Mouse (Mus musculus) limb, embryonic 15.5 days (tissue): ENCODE measurements at regions not wholly inside any gene's neighbourhood (a gene's known extent, or its start where the extent isn't known, plus 50 kb on each side); places are given as distances from the start of the nearest gene placed in this dataset.

ENCODE experiments used
- ATAC-seq: fragments of 200-750 bp; cut with Nextera tagmentation; 2 replicates; pipeline ENCODE4 v1.8.0; 2017; ENCODE audit warnings: low read depth, moderate TSS enrichment; ENCODE audit not compliant: insufficient number of reproducible peaks, low FRiP score, low TSS enrichment
- H3K27ac ChIP-seq: fragments of 300-500 bp; sonication (generic); 2 replicates; pipeline ENCODE4 v1.5.1; 2015; ENCODE audit warnings: moderate library complexity, mild to moderate bottlenecking, inconsistent platforms
- H3K27me3 ChIP-seq: fragments of 300-500 bp; sonication (generic); 2 replicates; pipeline ENCODE4 v1.6.1; 2015; ENCODE audit warnings: inconsistent platforms
- H3K36me3 ChIP-seq: fragments of 300-500 bp; sonication (generic); 2 replicates; pipeline ENCODE4 v1.6.1; 2015; ENCODE audit warnings: inconsistent platforms
- H3K4me1 ChIP-seq: fragments of 300-500 bp; sonication (generic); 2 replicates; pipeline ENCODE4 v1.6.1; 2015; ENCODE audit warnings: inconsistent platforms
- H3K4me2 ChIP-seq: fragments of 300-500 bp; sonication (generic); 2 replicates; pipeline ENCODE4 v1.6.1; 2015; ENCODE audit warnings: mild to moderate bottlenecking, inconsistent platforms
- H3K4me3 ChIP-seq: fragments of 300-500 bp; sonication (generic); 2 replicates; pipeline ENCODE4 v1.5.1; 2015; ENCODE audit warnings: mild to moderate bottlenecking, inconsistent platforms
- H3K9ac ChIP-seq: fragments of 300-500 bp; sonication (generic); 2 replicates; pipeline ENCODE4 v1.6.1; 2015; ENCODE audit warnings: inconsistent platforms
- H3K9me3 ChIP-seq: fragments of 300-500 bp; sonication (generic); 2 replicates; pipeline ENCODE4 v1.6.1; 2016; ENCODE audit warnings: inconsistent platforms
- WGBS: fragments of 180-500 bp; shearing (Covaris S2); methylation state at CpG from one replicate; pipeline ENCODE4 v1.1.7; 2015; 5-methylcytosine and 5-hydroxymethylcytosine counted together

- no peak for ATAC-seq
- 71% methylated on average over 3 of the region's 3 CpGs for WGBS
- H3K4me2 ChIP-seq = no peak overlapping the region
Observed at GRCm38 (mm10) chr14:80083724-80084123, 99.8 kb downstream of the Olfm4 start.

DNA sequence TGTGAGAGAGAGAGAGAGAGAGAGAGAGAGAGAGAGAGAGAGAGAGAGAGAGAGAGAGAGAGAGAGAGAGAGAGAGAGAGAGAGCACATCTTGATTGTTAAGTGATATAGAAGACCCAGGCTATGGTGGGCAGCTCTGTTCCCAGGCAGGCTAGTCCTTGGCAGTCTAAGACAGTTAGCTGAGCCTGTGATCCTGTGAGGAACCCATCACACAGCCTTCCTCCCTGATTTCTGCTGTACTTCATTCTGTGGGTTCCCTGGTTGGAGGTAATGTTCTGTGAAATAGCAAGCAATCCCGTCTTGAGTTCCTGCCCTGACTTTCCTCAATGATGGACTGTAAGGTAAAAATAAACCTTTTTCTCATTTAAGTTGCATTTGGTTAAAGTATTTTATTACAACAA, 113.4 kb downstream of the Olfm4 start:
- no peak overlapping the region for H3K4me3 ChIP-seq
- no peak overlapping the region for H3K9ac ChIP-seq
- no peak for ATAC-seq
- H3K4me1 ChIP-seq = no peaks in the 10 kb centered on the region
- H3K4me2 ChIP-seq = no peak overlapping the region
- no peaks in the 10 kb centered on the region for H3K9me3 ChIP-seq
- H3K27me3 ChIP-seq = no peaks in the 10 kb centered on the region
- H3K27ac ChIP-seq = no peak overlapping the region
- no peaks in the 10 kb centered on the region for H3K36me3 ChIP-seq
- WGBS = 30% methylated on average over 1 of the region's 1 CpGs

More at GRCm38 (mm10) chr14:80083724-80084123, 99.8 kb downstream of the Olfm4 start:
- no peaks in the 10 kb centered on the region for H3K4me1 ChIP-seq
- no peaks in the 10 kb centered on the region for H3K36me3 ChIP-seq
- no peak overlapping the region for H3K27ac ChIP-seq
- H3K9ac ChIP-seq = no peak overlapping the region
- no peaks in the 10 kb centered on the region for H3K9me3 ChIP-seq
- H3K27me3 ChIP-seq = no peaks in the 10 kb centered on the region
- no peak overlapping the region for H3K4me3 ChIP-seq

GRCm38 (mm10) chr14:80113115-80113687, 129.3 kb downstream of the Olfm4 start:
- ATAC-seq = no peak
- WGBS = 53% methylated on average over 6 of the region's 6 CpGs

GRCm38 (mm10) chr14:80114326-80114725, 130.4 kb downstream of the Olfm4 start:
- Histone ChIP-seq H3K36me3 (no peaks in the 10 kb centered on the region), H3K27ac (no peak overlapping the region), H3K27me3 (no peaks in the 10 kb centered on the region), H3K9ac (no peak overlapping the region), H3K4me1 (no peaks in the 10 kb centered on the region), H3K9me3 (no peaks in the 10 kb centered on the region), H3K4me3 (no peak overlapping the region), H3K4me2 (no peak overlapping the region)
- no peak for ATAC-seq

More at GRCm38 (mm10) chr14:80113115-80113687, 129.3 kb downstream of the Olfm4 start:
- Histone ChIP-seq H3K4me3 (no peak overlapping the region), H3K4me2 (no peak overlapping the region), H3K27me3 (no peaks in the 10 kb centered on the region), H3K27ac (no peak overlapping the region), H3K36me3 (no peaks in the 10 kb centered on the region), H3K9ac (no peak overlapping the region), H3K4me1 (no peaks in the 10 kb centered on the region), H3K9me3 (no peaks in the 10 kb centered on the region)

DNA sequence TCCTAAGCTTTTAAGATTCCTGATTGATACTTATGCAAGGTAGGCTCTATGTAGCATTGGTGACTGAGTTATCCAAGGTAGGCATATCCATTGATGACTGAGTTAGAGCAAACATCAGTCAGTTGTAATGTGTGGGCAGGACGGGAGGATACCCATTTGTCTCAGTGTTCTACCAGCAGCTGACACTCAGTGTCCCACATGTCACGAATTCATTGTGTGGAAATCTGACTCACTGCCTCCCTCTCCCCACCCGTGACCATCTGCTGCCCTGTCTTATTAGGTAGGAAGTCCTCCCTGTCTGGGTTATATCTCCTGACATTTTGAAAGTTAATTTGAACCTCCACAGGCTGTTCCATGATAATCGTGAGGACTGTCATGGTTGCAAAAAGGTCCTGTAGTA, 141.3 kb downstream of the Olfm4 start:
- ATAC-seq = no peak
- Histone ChIP-seq H3K4me2 (no peak overlapping the region), H3K36me3 (no peaks in the 10 kb centered on the region), H3K4me3 (no peak overlapping the region), H3K27ac (no peak overlapping the region), H3K27me3 (no peaks in the 10 kb centered on the region), H3K9ac (no peak overlapping the region), H3K4me1 (no peaks in the 10 kb centered on the region), H3K9me3 (no peaks in the 10 kb centered on the region)
- WGBS = 73% methylated on average over 4 of the region's 4 CpGs

DNA sequence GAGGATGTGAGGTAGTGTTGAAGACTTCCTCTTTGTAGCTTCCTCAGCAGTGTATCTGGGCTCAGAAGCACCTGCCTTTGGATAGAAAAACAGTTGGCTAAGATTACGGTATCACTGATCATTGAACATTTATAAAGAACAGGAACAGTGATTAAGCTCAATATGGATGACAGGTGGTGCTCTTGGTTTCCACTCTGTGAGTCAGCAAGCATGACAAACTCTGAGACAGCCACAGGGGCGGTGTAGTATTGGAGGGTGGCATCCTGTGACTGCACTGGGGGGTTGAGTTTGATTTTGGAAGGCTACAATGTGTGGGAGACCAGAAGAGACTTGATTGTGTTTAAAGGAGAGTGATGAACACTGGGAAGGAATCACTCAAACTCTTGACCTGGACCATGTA, 144.3 kb downstream of the Olfm4 start:
- H3K36me3 ChIP-seq = no peaks in the 10 kb centered on the region
- no peaks in the 10 kb centered on the region for H3K27me3 ChIP-seq
- no peaks in the 10 kb centered on the region for H3K9me3 ChIP-seq
- no peak overlapping the region for H3K4me3 ChIP-seq
- 81% methylated on average over 2 of the region's 2 CpGs for WGBS
- ATAC-seq = no peak
- H3K27ac ChIP-seq = no peak overlapping the region
- H3K9ac ChIP-seq = no peak overlapping the region
- H3K4me1 ChIP-seq = no peaks in the 10 kb centered on the region
- H3K4me2 ChIP-seq = no peak overlapping the region

- H3K9me3 ChIP-seq = no peaks in the 10 kb centered on the region
- no peaks in the 10 kb centered on the region for H3K4me1 ChIP-seq
- H3K4me2 ChIP-seq = no peak overlapping the region
- H3K4me3 ChIP-seq = no peak overlapping the region
- no peaks in the 10 kb centered on the region for H3K27me3 ChIP-seq
- H3K27ac ChIP-seq = no peak overlapping the region
- no peaks in the 10 kb centered on the region for H3K36me3 ChIP-seq
- WGBS = 85% methylated on average over 5 of the region's 5 CpGs
- H3K9ac ChIP-seq = no peak overlapping the region
- ATAC-seq = no peak
Observed at GRCm38 (mm10) chr14:80137541-80137940, 153.7 kb downstream of the Olfm4 start.

DNA sequence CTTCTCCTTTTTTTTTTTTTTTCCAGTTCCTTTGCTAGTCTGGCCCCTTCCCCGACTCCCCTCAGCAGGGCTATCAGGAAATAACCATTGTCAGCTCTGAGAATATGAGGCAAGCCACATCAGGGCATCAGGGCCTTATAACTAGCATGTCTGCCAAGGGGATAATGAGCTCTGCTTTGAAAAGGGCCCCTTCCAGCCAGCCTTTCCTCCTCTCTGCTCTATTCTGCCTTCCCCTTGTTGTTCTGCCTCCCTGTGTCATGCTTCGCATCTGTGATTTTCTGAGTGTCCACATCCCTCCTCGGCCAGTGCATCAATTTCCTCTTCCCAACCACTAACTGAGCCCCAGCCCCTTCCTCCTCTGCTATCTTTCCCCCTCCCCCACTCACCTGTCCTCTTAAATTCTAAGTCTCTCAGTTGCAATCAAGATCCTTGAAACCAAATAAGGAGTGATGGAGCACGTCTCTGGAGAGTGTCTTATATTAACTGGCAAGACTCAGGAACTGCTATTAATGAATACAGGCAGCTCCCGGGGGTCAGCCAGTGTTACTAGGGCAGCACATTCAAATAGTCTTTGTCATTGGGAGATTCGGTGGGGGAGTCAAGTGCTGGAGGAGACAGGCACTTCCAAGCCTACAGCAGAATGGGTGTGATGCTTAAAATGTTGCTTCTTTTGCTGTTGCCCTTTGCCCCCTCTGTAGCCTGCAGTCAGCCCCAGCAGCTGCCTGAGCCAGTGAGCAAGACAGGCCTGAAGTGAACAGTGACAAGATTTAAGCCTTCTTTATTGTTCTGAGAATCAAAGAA, 155.3 kb downstream of the Olfm4 start:
- no peak for ATAC-seq
- no peak overlapping the region for H3K27ac ChIP-seq
- H3K36me3 ChIP-seq = no peaks in the 10 kb centered on the region
- H3K4me3 ChIP-seq = no peak overlapping the region
- no peaks in the 10 kb centered on the region for H3K9me3 ChIP-seq
- no peak overlapping the region for H3K9ac ChIP-seq
- 40% methylated on average over 6 of the region's 6 CpGs for WGBS
- H3K4me1 ChIP-seq = no peaks in the 10 kb centered on the region
- H3K4me2 ChIP-seq = no peak overlapping the region
- no peaks in the 10 kb centered on the region for H3K27me3 ChIP-seq

- Histone ChIP-seq H3K4me3 (no peak overlapping the region), H3K4me2 (no peak overlapping the region), H3K9me3 (no peaks in the 10 kb centered on the region), H3K9ac (no peak overlapping the region), H3K27ac (no peak overlapping the region), H3K4me1 (no peaks in the 10 kb centered on the region), H3K36me3 (no peaks in the 10 kb centered on the region), H3K27me3 (no peaks in the 10 kb centered on the region)
- ATAC-seq = no peak
- 37% methylated on average over 6 of the region's 6 CpGs for WGBS
Observed at GRCm38 (mm10) chr14:80157002-80157401, 173.1 kb downstream of the Olfm4 start.

DNA sequence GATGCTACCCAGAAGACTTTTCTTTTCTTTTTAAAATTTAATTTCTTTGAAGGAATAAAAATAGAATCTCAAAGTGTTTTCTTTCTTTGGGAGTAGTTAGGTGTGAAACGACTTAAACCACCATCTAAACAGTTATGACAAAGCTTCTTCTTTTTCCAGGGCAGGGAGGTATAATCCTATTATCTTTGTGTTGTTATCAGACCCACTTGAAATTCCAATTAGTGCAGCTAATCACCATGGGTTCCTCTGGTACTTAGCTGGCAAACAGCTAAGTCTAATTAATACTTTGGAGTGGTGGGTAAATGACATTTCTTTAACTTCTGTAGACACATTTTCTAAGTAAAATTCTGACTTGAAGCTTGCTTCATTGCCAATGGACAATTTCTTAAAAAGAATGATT, 185.3 kb downstream of the Olfm4 start:
- H3K36me3 ChIP-seq = no peaks in the 10 kb centered on the region
- H3K4me3 ChIP-seq = no peak overlapping the region
- H3K27me3 ChIP-seq = no peaks in the 10 kb centered on the region
- H3K9me3 ChIP-seq = no peaks in the 10 kb centered on the region
- H3K4me2 ChIP-seq = no peak overlapping the region
- ATAC-seq = no peak
- 64% methylated on average over 1 of the region's 1 CpGs for WGBS
- H3K9ac ChIP-seq = no peak overlapping the region
- H3K4me1 ChIP-seq = no peaks in the 10 kb centered on the region
- H3K27ac ChIP-seq = no peak overlapping the region

DNA sequence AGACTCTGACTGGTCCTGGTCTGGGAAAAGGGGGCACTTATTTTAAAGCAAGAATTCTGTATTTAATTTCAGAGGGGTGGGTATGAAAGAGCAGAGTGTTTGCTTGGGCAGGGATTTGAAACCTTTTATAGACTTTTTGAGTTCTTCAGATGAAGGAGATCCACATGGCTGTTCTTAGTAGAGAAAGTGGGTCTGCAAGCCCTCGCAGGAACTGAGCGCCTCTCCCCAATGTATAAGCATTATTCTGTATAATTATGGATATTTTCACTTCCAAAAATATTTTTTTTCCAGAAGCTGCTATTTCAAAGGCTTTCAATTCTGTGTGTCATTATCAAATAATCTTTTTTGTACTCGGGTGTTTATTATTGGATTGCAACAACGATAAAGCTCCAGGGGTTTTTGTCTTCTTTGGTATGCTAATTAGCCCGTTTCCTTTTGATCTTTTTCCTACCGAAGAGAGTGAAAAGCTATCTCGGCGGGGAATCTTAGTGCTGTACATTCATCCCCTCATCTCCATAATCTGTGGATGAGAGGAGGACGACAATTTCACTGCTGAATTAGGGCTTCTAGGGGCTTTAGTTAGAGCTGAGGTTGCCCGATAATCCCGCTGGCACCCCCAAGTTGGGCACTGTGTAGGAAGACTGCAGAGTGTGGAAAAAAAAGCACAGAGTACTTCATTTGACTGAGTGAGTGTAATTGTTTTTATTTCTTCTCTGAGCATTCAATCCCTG, 186.7 kb downstream of the Olfm4 start:
- Histone ChIP-seq H3K27ac (no peak overlapping the region), H3K4me3 (no peak overlapping the region), H3K9ac (no peak overlapping the region), H3K27me3 (no peaks in the 10 kb centered on the region), H3K9me3 (no peaks in the 10 kb centered on the region), H3K4me1 (no peaks in the 10 kb centered on the region), H3K4me2 (no peak overlapping the region), H3K36me3 (no peaks in the 10 kb centered on the region)
- ATAC-seq = no peak
- WGBS = 11% methylated on average over 11 of the region's 11 CpGs

DNA sequence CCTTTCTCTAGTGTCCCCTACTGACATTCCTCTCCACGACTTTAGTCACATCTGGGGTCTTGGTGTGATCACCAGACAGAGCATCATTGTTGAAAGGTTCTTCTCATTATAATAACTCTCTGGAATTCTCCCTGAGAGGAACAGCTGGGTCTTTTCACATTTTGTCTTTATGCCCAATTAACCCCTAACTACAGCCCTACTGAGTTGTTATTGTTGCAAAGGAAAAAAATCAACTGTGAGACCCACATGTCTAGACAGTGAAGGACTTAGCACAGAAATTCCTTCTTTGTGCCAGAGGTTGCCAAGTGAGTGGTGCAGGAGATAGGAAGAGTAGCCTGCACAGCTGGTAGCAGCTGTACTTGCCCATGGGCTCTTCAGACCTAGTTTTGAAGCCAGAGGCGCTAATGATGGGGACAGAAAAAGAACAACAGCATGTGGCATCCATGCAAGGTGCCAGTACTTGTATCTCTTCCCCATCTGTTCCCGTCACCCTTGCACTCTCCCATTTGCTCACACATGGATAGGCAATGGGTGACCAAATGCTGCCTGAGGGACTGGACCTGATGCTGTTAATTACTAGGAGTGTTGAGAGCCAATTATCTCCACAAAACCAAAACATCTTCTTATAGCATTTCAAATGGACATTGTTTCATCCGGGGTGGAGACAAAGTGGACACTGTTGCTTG, 189.1 kb downstream of the Olfm4 start:
- no peak for ATAC-seq
- H3K9me3 ChIP-seq = no peaks in the 10 kb centered on the region
- H3K4me1 ChIP-seq = peaks cover 4% of the 10 kb centered on the region; the same call in 1 of the 2 replicates
- H3K27me3 ChIP-seq = no peaks in the 10 kb centered on the region
- no peak overlapping the region for H3K9ac ChIP-seq
- H3K27ac ChIP-seq = no peak overlapping the region
- WGBS = 58% methylated on average over 4 of the region's 4 CpGs
- no peaks in the 10 kb centered on the region for H3K36me3 ChIP-seq
- no peak overlapping the region for H3K4me3 ChIP-seq
- H3K4me2 ChIP-seq = no peak overlapping the region
